Mouse (Mus musculus) midbrain, embryonic 16.5 days (tissue): ENCODE measurements around the gene Asap2. TPM values are rescaled to one million over a fixed set of nuclear protein-coding genes. Genes with fewer than 3 reads are reported as not detected.

Experiments
- ATAC-seq: fragments of 200-750 bp; cut with Nextera tagmentation; 2 replicates; pipeline ENCODE4 v1.8.0; 2017; ENCODE audit warnings: moderate TSS enrichment
- H3K27ac ChIP-seq: fragments of 300-500 bp; sonication (generic); 2 replicates; pipeline ENCODE4 v1.5.1; 2014; ENCODE audit warnings: mild to moderate bottlenecking, low read length, mixed read lengths
- H3K27me3 ChIP-seq: fragments of 300-500 bp; sonication (generic); 2 replicates; pipeline ENCODE4 v1.6.1; 2014; ENCODE audit warnings: low read depth, low read length, mixed read lengths; ENCODE audit not compliant: control insufficient read depth, insufficient read depth
- H3K36me3 ChIP-seq: fragments of 300-500 bp; sonication (generic); 2 replicates; pipeline ENCODE4 v1.6.1; 2014; ENCODE audit warnings: mild to moderate bottlenecking, low read length, moderate library complexity, mixed read lengths; ENCODE audit not compliant: control insufficient read depth, insufficient read depth
- H3K4me1 ChIP-seq: fragments of 300-500 bp; sonication (generic); 2 replicates; pipeline ENCODE4 v1.6.1; 2014; ENCODE audit warnings: mild to moderate bottlenecking, low read length, mixed read lengths; ENCODE audit not compliant: control insufficient read depth, insufficient read depth
- H3K4me2 ChIP-seq: fragments of 300-500 bp; sonication (generic); 2 replicates; pipeline ENCODE4 v1.6.1; 2014; ENCODE audit warnings: mild to moderate bottlenecking, low read length, mixed read lengths
- H3K4me3 ChIP-seq: fragments of 300-500 bp; sonication (generic); 2 replicates; pipeline ENCODE4 v1.5.1; 2014; ENCODE audit warnings: low read depth, mild to moderate bottlenecking, low read length, moderate library complexity, mixed read lengths
- H3K9ac ChIP-seq: fragments of 300-500 bp; sonication (generic); 2 replicates; pipeline ENCODE4 v1.6.1; 2014; ENCODE audit warnings: low read depth, low read length, mixed read lengths
- H3K9me3 ChIP-seq: fragments of 300-500 bp; sonication (generic); replicated peaks from 2 replicates; pipeline ENCODE4 v1.6.1; 2014; ENCODE audit warnings: mild to moderate bottlenecking, low read length, mixed read lengths; ENCODE audit not compliant: control insufficient read depth, poor library complexity, severe bottlenecking
- WGBS: fragments of 180-500 bp; shearing (Covaris S2); extraction: QIAGEN DNeasy Blood & Tissue Kit; methylation state at CpG from one replicate; pipeline ENCODE4 v1.1.7; 2014; 5-methylcytosine and 5-hydroxymethylcytosine counted together
- polyA plus RNA-seq: library from polyadenylated mRNA; unstranded; fragments of >200 nt; fragmentation: Nextera tagmentation; extraction: Ambion mirVana; gene quantifications from 2 replicates; pipeline ENCODE4 v1.2.1, GENCODE M21; 2015

Gene Asap2
- polyA plus RNA-seq, 1 experiment from 2014 or later: 10.2 TPM

GRCm38 (mm10) chr12:21140153-21140552 is 149.9 kb downstream of the Asap2 start:
- Histone ChIP-seq H3K36me3 (no peaks in the 10 kb centered on the region), H3K27me3 (no peaks in the 10 kb centered on the region), H3K4me2 (no peak overlapping the region), H3K9ac (no peak overlapping the region), H3K27ac (no peak overlapping the region), H3K4me1 (peaks cover 11% of the 10 kb centered on the region), H3K4me3 (no peak overlapping the region), H3K9me3 (no peaks in the 10 kb centered on the region)
- ATAC-seq: no peak
- WGBS: 83% methylated on average over 14 of the region's 14 CpGs

GRCm38 (mm10) chr12:21140741-21141308 is 150.6 kb downstream of the Asap2 start:
- peaks cover 11% of the 10 kb centered on the region for H3K4me1 ChIP-seq
- H3K27ac ChIP-seq: no peak overlapping the region
- H3K27me3 ChIP-seq: no peaks in the 10 kb centered on the region
- no peak overlapping the region for H3K4me2 ChIP-seq
- H3K9ac ChIP-seq: no peak overlapping the region
- no peaks in the 10 kb centered on the region for H3K36me3 ChIP-seq
- H3K9me3 ChIP-seq: no peaks in the 10 kb centered on the region
- H3K4me3 ChIP-seq: no peak overlapping the region
- 91% methylated on average over 6 of the region's 6 CpGs for WGBS
- ATAC-seq: no peak

GRCm38 (mm10) chr12:21141691-21142300 is 151.5 kb downstream of the Asap2 start:
- Histone ChIP-seq H3K9me3 (no peaks in the 10 kb centered on the region), H3K27me3 (no peaks in the 10 kb centered on the region), H3K9ac (no peak overlapping the region), H3K4me3 (no peak overlapping the region), H3K36me3 (no peaks in the 10 kb centered on the region), H3K4me2 (no peak overlapping the region), H3K27ac (no peak overlapping the region), H3K4me1 (peaks cover 11% of the 10 kb centered on the region; the same call in 1 of the 2 replicates)
- 83% methylated on average over 5 of the region's 5 CpGs for WGBS
- ATAC-seq: no peak

GRCm38 (mm10) chr12:21142489-21143254 is 152.4 kb downstream of the Asap2 start:
- no peaks in the 10 kb centered on the region for H3K9me3 ChIP-seq
- H3K27ac ChIP-seq: no peak overlapping the region
- 0 out of 2 replicates have a peak, but pooled peaks cover 2% of the 10 kb centered on the region for H3K36me3 ChIP-seq
- no peaks in the 10 kb centered on the region for H3K27me3 ChIP-seq
- H3K4me2 ChIP-seq: no peak overlapping the region
- H3K4me3 ChIP-seq: no peak overlapping the region
- WGBS: 82% methylated on average over 9 of the region's 9 CpGs
- ATAC-seq: no peak
- peaks cover 11% of the 10 kb centered on the region; the same call in 1 of the 2 replicates for H3K4me1 ChIP-seq
- no peak overlapping the region for H3K9ac ChIP-seq

- peaks cover 7% of the 10 kb centered on the region; the same call in 1 of the 2 replicates for H3K4me1 ChIP-seq
- no peaks in the 10 kb centered on the region for H3K27me3 ChIP-seq
- no peak overlapping the region for H3K4me2 ChIP-seq
- H3K36me3 ChIP-seq: 0 out of 2 replicates have a peak, but pooled peaks cover 2% of the 10 kb centered on the region
- H3K4me3 ChIP-seq: no peak overlapping the region
- H3K27ac ChIP-seq: no peak overlapping the region
- WGBS: 88% methylated on average over 5 of the region's 5 CpGs
- no peak overlapping the region for H3K9ac ChIP-seq
- ATAC-seq: no peak
- H3K9me3 ChIP-seq: no peaks in the 10 kb centered on the region
These were observed 154.3 kb downstream of the Asap2 start for GRCm38 (mm10) chr12:21144602-21145001.

GRCm38 (mm10) chr12:21145050-21145449 is 154.8 kb downstream of the Asap2 start:
- H3K4me2 ChIP-seq: no peak overlapping the region

GRCm38 (mm10) chr12:21146826-21147225 is 156.6 kb downstream of the Asap2 start:
- H3K36me3 ChIP-seq: 0 out of 2 replicates have a peak, but pooled peaks cover 2% of the 10 kb centered on the region
- H3K27me3 ChIP-seq: no peaks in the 10 kb centered on the region
- no peak for ATAC-seq
- no peaks in the 10 kb centered on the region for H3K9me3 ChIP-seq
- no peak overlapping the region for H3K9ac ChIP-seq
- 91% methylated on average over 4 of the region's 4 CpGs for WGBS
- H3K4me3 ChIP-seq: no peak overlapping the region
- H3K27ac ChIP-seq: no peak overlapping the region
- H3K4me2 ChIP-seq: no peak overlapping the region
- H3K4me1 ChIP-seq: no peaks in the 10 kb centered on the region

More at GRCm38 (mm10) chr12:21145050-21145449, 154.8 kb downstream of the Asap2 start:
- peaks cover 3% of the 10 kb centered on the region; the same call in 1 of the 2 replicates for H3K4me1 ChIP-seq
- whole genome bisulfite sequencing: 94% methylated on average over 5 of the region's 5 CpGs
- H3K9me3 ChIP-seq: no peaks in the 10 kb centered on the region
- no peak overlapping the region for H3K9ac ChIP-seq
- no peak overlapping the region for H3K27ac ChIP-seq
- H3K27me3 ChIP-seq: no peaks in the 10 kb centered on the region
- H3K4me3 ChIP-seq: no peak overlapping the region
- 0 out of 2 replicates have a peak, but pooled peaks cover 2% of the 10 kb centered on the region for H3K36me3 ChIP-seq
- no peak for ATAC-seq

GRCm38 (mm10) chr12:21153279-21153707 is 163.0 kb downstream of the Asap2 start:
- Histone ChIP-seq H3K9me3 (no peaks in the 10 kb centered on the region), H3K9ac (no peak overlapping the region; the same call in 1 of the 2 replicates), H3K27me3 (no peaks in the 10 kb centered on the region), H3K36me3 (no peaks in the 10 kb centered on the region), H3K27ac (no peak overlapping the region), H3K4me2 (no peak overlapping the region), H3K4me1 (peaks cover 9% of the 10 kb centered on the region), H3K4me3 (no peak overlapping the region)
- no peak for ATAC-seq
- 75% methylated on average over 8 of the region's 8 CpGs for WGBS

GRCm38 (mm10) chr12:21155062-21155461 is 164.8 kb downstream of the Asap2 start:
- ATAC-seq: no peak
- Histone ChIP-seq H3K27ac (no peak overlapping the region), H3K9ac (no peak overlapping the region), H3K4me3 (no peak overlapping the region), H3K9me3 (no peaks in the 10 kb centered on the region), H3K4me1 (peaks cover 14% of the 10 kb centered on the region), H3K27me3 (no peaks in the 10 kb centered on the region), H3K4me2 (no peak overlapping the region), H3K36me3 (no peaks in the 10 kb centered on the region)
- 84% methylated on average over 4 of the region's 4 CpGs for whole genome bisulfite sequencing
